Mouse (Mus musculus) lung, postnatal 0 days (tissue): ENCODE measurements around the gene Hdhd3.

Source experiments
- CTCF ChIP-seq: IDR thresholded peaks from 2 replicates; pipeline ENCODE4 v1.5.1; 2016; ENCODE audit warnings: antibody characterized with exemption, mild to moderate bottlenecking
- EP300 ChIP-seq: IDR thresholded peaks from 2 replicates; pipeline ENCODE4 v1.6.1; 2016; ENCODE audit warnings: antibody characterized with exemption, mild to moderate bottlenecking, control low read depth

GRCm38 (mm10) chr4:62519122-62519848 lies 16.0 kb upstream of the Hdhd3 start:
- TF ChIP-seq CTCF (no peak), EP300 (no peak)
